Comparison of ENCODE assay signal across 7 mouse cellular contexts in the genomic region with DNA sequence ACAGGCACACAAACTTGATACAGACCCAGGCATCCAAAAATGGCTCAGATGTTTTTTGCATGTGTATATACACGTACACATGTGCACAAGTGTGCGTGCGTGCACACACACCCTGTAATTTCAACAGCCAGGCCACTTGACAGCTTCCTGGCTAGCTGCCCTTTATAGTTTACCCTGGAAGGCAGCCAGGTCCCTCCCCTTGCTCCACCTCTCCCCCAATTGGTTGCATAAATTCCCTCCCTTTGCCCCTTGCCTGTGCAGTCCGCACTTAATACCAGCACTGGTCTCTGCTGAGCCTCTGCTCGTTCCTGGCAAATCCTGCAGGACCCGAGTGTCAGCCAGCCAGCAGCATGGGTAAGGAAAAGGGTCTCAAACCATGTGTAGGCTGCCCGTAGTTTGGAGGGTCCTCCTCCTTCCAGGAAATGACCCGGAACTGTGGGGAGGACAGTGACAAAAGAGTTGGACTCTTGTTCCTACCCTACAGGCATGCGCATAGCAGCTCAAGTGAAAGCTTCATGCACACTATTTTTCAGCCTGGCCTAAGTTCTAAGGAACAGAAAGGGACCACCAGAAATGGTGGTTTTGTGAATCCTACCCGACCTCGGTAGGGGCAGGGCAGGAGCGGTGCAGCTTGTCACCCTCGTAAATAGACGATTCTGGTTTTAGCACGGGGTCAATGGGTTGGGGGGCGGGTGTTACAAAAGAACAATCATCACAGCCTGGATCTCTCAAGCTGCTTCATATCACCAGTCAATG. TPM values are rescaled to one million over a fixed set of nuclear protein-coding genes. Genes with fewer than 3 reads are reported as not detected.
DNase-seq lines count a peak whose midpoint lies in the region; ATAC-seq and TF ChIP-seq lines count a peak whose summit lies in the region.

A gene (plus strand): TSS at position 248 of the 756 bp plus-strand sequence.

- peak within 1 kb of the TSS; percentile 76 for H3K27ac ChIP-seq in bone marrow macrophage, adult 2 months (ENCODE audit: insufficient read depth, low read depth, low read length)
- H3K27ac ChIP-seq in embryonic fibroblast, embryonic 13.5 days (ENCODE audit: insufficient read depth, low read length), result no peak within 1 kb of the TSS
- H3K27ac ChIP-seq in heart, adult 2 months, result peak within 1 kb of the TSS; percentile 96
- 0 out of 2 replicates have a peak within 1 kb of the TSS, but pooled peaks have one; percentile 14 for H3K27ac ChIP-seq in limb, embryonic 11.5 days (replicated peaks; ENCODE audit: low read depth, low read length)
- no peak within 1 kb of the TSS for H3K27ac ChIP-seq in midbrain, embryonic 11.5 days (ENCODE audit: low read depth, low read length)

- DNase-seq in heart, adult 2 months, result peak; percentile 92 to 94
- peak; percentile 95 to 97 for DNase-seq in kidney, adult 8-10 months
- DNase-seq in limb, embryonic 11.5 days (ENCODE audit: low spot score), result peak; percentile 77
- peak; percentile 90 for DNase-seq in midbrain, embryonic 11.5 days (ENCODE audit: low spot score, missing footprints)
- DNase-seq in skeletal muscle tissue, adult 2 months (ENCODE audit: low read depth, low spot score), result peak; percentile 83

- 0 out of 2 replicates have a peak, but pooled peaks have one; percentile 14 for TF ChIP-seq POLR2A in bone marrow macrophage, adult 2 months (IDR thresholded peaks at IDR 0.05; ENCODE audit: borderline replicate concordance, low read depth, low read length)
- TF ChIP-seq POLR2A in embryonic fibroblast, embryonic 13.5 days (IDR thresholded peaks at IDR 0.05; ENCODE audit: low read depth, low read length), result peak; percentile 66
- peak; percentile 99 for TF ChIP-seq POLR2A in heart, adult 2 months (IDR thresholded peaks at IDR 0.05; ENCODE audit: insufficient read depth, low read depth, low read length)

- peak within 1 kb of the TSS; percentile 76 for H3K9ac ChIP-seq in heart, adult 2 months (ENCODE audit: low read depth, low read length)
- H3K9ac ChIP-seq in limb, embryonic 11.5 days (ENCODE audit: low read length), result no peak within 1 kb of the TSS
- H3K9ac ChIP-seq in midbrain, embryonic 11.5 days (ENCODE audit: low read length), result no peak within 1 kb of the TSS

- H3K4me2 ChIP-seq in limb, embryonic 11.5 days (ENCODE audit: low read depth, severe bottlenecking), result peak within 1 kb of the TSS; percentile 38
- peak within 1 kb of the TSS; percentile 21 for H3K4me2 ChIP-seq in midbrain, embryonic 11.5 days

- peaks cover 23% of the 10 kb centered on the region for H3K4me1 ChIP-seq in bone marrow macrophage, adult 2 months (ENCODE audit: control insufficient read depth, insufficient read depth, low read length)
- H3K4me1 ChIP-seq in embryonic fibroblast, embryonic 13.5 days (ENCODE audit: control insufficient read depth, insufficient read depth, low read length), result no peaks in the 10 kb centered on the region
- peaks cover 13% of the 10 kb centered on the region for H3K4me1 ChIP-seq in heart, adult 2 months (ENCODE audit: control insufficient read depth, insufficient read depth, low read length)
- 0 out of 2 replicates have a peak, but pooled peaks cover 3% of the 10 kb centered on the region for H3K4me1 ChIP-seq in limb, embryonic 11.5 days (ENCODE audit: control insufficient read depth, insufficient read depth, low read length)
- H3K4me1 ChIP-seq in midbrain, embryonic 11.5 days (ENCODE audit: control insufficient read depth, insufficient read depth, low read length), result peaks cover 7% of the 10 kb centered on the region; the same call in 1 of the 2 replicates

- H3K4me3 ChIP-seq in bone marrow macrophage, adult 2 months (ENCODE audit: insufficient read depth, low read length), result peak within 1 kb of the TSS; percentile 73
- H3K4me3 ChIP-seq in embryonic fibroblast, embryonic 13.5 days (ENCODE audit: insufficient read depth, low read length), result no peak within 1 kb of the TSS
- H3K4me3 ChIP-seq in heart, adult 2 months, result peak within 1 kb of the TSS; percentile 68
- no peak within 1 kb of the TSS for H3K4me3 ChIP-seq in limb, embryonic 11.5 days (ENCODE audit: low read depth, low read length)
- no peak within 1 kb of the TSS for H3K4me3 ChIP-seq in midbrain, embryonic 11.5 days (ENCODE audit: low read depth, low read length)

- under 1% methylated on average over 16 of the region's 16 CpGs for WGBS in heart, adult 2 months
- WGBS in limb, embryonic 11.5 days, result 23% methylated on average over 16 of the region's 16 CpGs
- 42% methylated on average over 16 of the region's 16 CpGs for WGBS in midbrain, embryonic 11.5 days

- H3K9me3 ChIP-seq in limb, embryonic 11.5 days (ENCODE audit: control insufficient read depth, low read length), result no peaks in the 10 kb centered on the region
- no peaks in the 10 kb centered on the region for H3K9me3 ChIP-seq in midbrain, embryonic 11.5 days (ENCODE audit: control insufficient read depth, low read length)

- intact Hi-C loops in heart, adult 2 months (cut with DNase I), result loop anchor here (5.0 kb wide), 1 partner anchor 241 kb away; a partner anchor contains a TSS

- H3K27me3 ChIP-seq in heart, adult 2 months (ENCODE audit: control insufficient read depth, insufficient read depth, low read length), result no peaks in the 10 kb centered on the region
- no peaks in the 10 kb centered on the region for H3K27me3 ChIP-seq in limb, embryonic 11.5 days (ENCODE audit: control insufficient read depth, insufficient read depth, low read length)
- H3K27me3 ChIP-seq in midbrain, embryonic 11.5 days (ENCODE audit: control insufficient read depth, insufficient read depth, low read length), result no peaks in the 10 kb centered on the region

- no peaks in the 10 kb centered on the region for H3K79me2 ChIP-seq in heart, adult 2 months (replicated peaks; ENCODE audit: control insufficient read depth, insufficient read depth, low read length)

- ATAC-seq in limb, embryonic 11.5 days (ENCODE audit: insufficient number of reproducible peaks, low FRiP score, low TSS enrichment, low read depth), result peak; percentile 77
- peak; percentile 65 for ATAC-seq in midbrain, embryonic 11.5 days (ENCODE audit: low FRiP score)

- TF ChIP-seq CTCF in bone marrow macrophage, adult 2 months (IDR thresholded peaks at IDR 0.05; ENCODE audit: low read depth, low read length), result no peak
- no peak for TF ChIP-seq CTCF in embryonic fibroblast, embryonic 13.5 days (IDR thresholded peaks at IDR 0.05; ENCODE audit: borderline replicate concordance, insufficient read depth, low read length)
- TF ChIP-seq CTCF in heart, adult 2 months (IDR thresholded peaks at IDR 0.05), result no peak

- H3K36me3 ChIP-seq in heart, adult 2 months (ENCODE audit: control insufficient read depth, insufficient read depth, low read length), result no peaks in the 10 kb centered on the region
- no peaks in the 10 kb centered on the region for H3K36me3 ChIP-seq in limb, embryonic 11.5 days (ENCODE audit: control insufficient read depth, insufficient read depth, low read length)
- H3K36me3 ChIP-seq in midbrain, embryonic 11.5 days (ENCODE audit: control insufficient read depth, insufficient read depth, low read length), result no peaks in the 10 kb centered on the region

- TF ChIP-seq EP300 in heart, adult 2 months (IDR thresholded peaks at IDR 0.05; ENCODE audit: insufficient read depth, low read depth, low read length), result peak; percentile 61

RNA-seq across cellular contexts. Expression of the gene that starts here (rescaled TPM):
- 32.8 and 35.0 TPM in 2 replicates for polyA plus RNA-seq in bone marrow macrophage, adult 2 months (2012; ENCODE audit: insufficient read depth, insufficient read length, missing spikeins)
- 1.6 and 4.5 TPM in 2 replicates for polyA plus RNA-seq in embryonic fibroblast, embryonic 13.5 days (2011; ENCODE audit: insufficient read length, low read depth, missing spikeins)
- total RNA-seq in heart, adult 2 months (2021), result 100 to 1,000 TPM; 100 to 122 TPM
- polyA plus RNA-seq in heart, adult 2 months (2012; rRNA removed), result 190 and 223 TPM in 2 replicates
- polyA plus RNA-seq in limb, embryonic 11.5 days (2014; fragmentation: Nextera tagmentation; extraction: Ambion mirVana), result 17.2 and 17.6 TPM in 2 replicates
- polyA plus RNA-seq in midbrain, embryonic 11.5 days (2014; fragmentation: Nextera tagmentation; extraction: Ambion mirVana), result 3.6 and 4.7 TPM in 2 replicates

Comparison
In these comparisons a context has a peak if more than half of its experiments do, and no peak if none do; other contexts are left out.
1. H3K27ac ChIP-seq: peak in bone marrow macrophage, adult 2 months (single experiment), heart, adult 2 months (single experiment) and limb, embryonic 11.5 days (single experiment); none in embryonic fibroblast, embryonic 13.5 days (single experiment) and midbrain, embryonic 11.5 days (single experiment).
2. H3K4me3 ChIP-seq: peak in bone marrow macrophage, adult 2 months (single experiment) and heart, adult 2 months (single experiment); none in embryonic fibroblast, embryonic 13.5 days (single experiment), limb, embryonic 11.5 days (single experiment) and midbrain, embryonic 11.5 days (single experiment).
3. POLR2A ChIP-seq: peak in every context shown above with its lines; median percentile 99 in heart, adult 2 months; 66 in embryonic fibroblast, embryonic 13.5 days; 14 in bone marrow macrophage, adult 2 months.
4. Peak in every context shown above with its lines, with median percentiles within 50 percentile points of each other: DNase-seq.